Mouse (Mus musculus) liver, embryonic 14.5 days (tissue): ENCODE data around the gene St5.

Experiments used
- CTCF ChIP-seq: IDR thresholded peaks from 2 replicates; pipeline ENCODE4 v1.5.1; 2016; ENCODE audit warnings: antibody characterized with exemption, low read depth, control low read depth
- EP300 ChIP-seq: IDR thresholded peaks from 2 replicates; pipeline ENCODE4 v1.6.1; 2016; ENCODE audit warnings: antibody characterized with exemption, low read depth

- TF ChIP-seq CTCF (no peak), EP300 (no peak)
Observed at GRCm38 (mm10) chr7:109525740-109526663, 177.4 kb downstream of the St5 start.
